Mouse (Mus musculus) lung, postnatal 0 days (tissue): Measurements from ENCODE around the gene Sept3. TPM values are rescaled to one million over a fixed set of nuclear protein-coding genes. Genes with fewer than 3 reads are reported as not detected.

Source experiments
- ATAC-seq: fragments of 200-750 bp; cut with Nextera tagmentation; 2 replicates; pipeline ENCODE4 v1.8.0; 2017; ENCODE audit warnings: moderate library complexity
- DNase-seq: peaks from one replicate; pipeline ENCODE4 v3.0.0-alpha.2; 2016; ENCODE audit warnings: low spot score
- H3K27ac ChIP-seq: fragments of 300-500 bp; sonication (generic); 2 replicates; pipeline ENCODE4 v1.5.1; 2014; ENCODE audit warnings: antibody characterized with exemption, mild to moderate bottlenecking, low read length, mixed read lengths
- H3K27me3 ChIP-seq: fragments of 300-500 bp; sonication (generic); replicated peaks from 2 replicates; pipeline ENCODE4 v1.6.1; 2014; ENCODE audit warnings: low read length, mixed read lengths; ENCODE audit not compliant: insufficient read depth
- H3K36me3 ChIP-seq: fragments of 300-500 bp; sonication (generic); 2 replicates; pipeline ENCODE4 v1.6.1; 2014; ENCODE audit warnings: low read length, mixed read lengths; ENCODE audit not compliant: insufficient read depth
- H3K4me1 ChIP-seq: fragments of 300-500 bp; sonication (generic); 2 replicates; pipeline ENCODE4 v1.6.1; 2014; ENCODE audit warnings: antibody characterized with exemption, low read depth, low read length, mixed read lengths; ENCODE audit not compliant: insufficient read depth
- H3K4me2 ChIP-seq: fragments of 300-500 bp; sonication (generic); replicated peaks from 2 replicates; pipeline ENCODE4 v1.6.1; 2014; ENCODE audit warnings: low read depth, mild to moderate bottlenecking, low read length, moderate library complexity, mixed read lengths
- H3K4me3 ChIP-seq: fragments of 300-500 bp; sonication (generic); 2 replicates; pipeline ENCODE4 v1.5.1; 2014; ENCODE audit warnings: low read depth, low read length
- H3K9ac ChIP-seq: fragments of 300-500 bp; sonication (generic); replicated peaks from 2 replicates; pipeline ENCODE4 v1.6.1; 2014; ENCODE audit warnings: low read depth, mild to moderate bottlenecking
- H3K9me3 ChIP-seq: fragments of 300-500 bp; sonication (generic); 2 replicates; pipeline ENCODE4 v1.6.1; 2016; ENCODE audit warnings: low read length, mixed read lengths
- CTCF ChIP-seq: IDR thresholded peaks from 2 replicates; pipeline ENCODE4 v1.5.1; 2016; ENCODE audit warnings: antibody characterized with exemption, mild to moderate bottlenecking
- EP300 ChIP-seq: IDR thresholded peaks from 2 replicates; pipeline ENCODE4 v1.6.1; 2016; ENCODE audit warnings: antibody characterized with exemption, mild to moderate bottlenecking, control low read depth
- WGBS: fragments of 180-500 bp; shearing (Covaris S2); extraction: QIAGEN DNeasy Blood & Tissue Kit; methylation state at CpG from one replicate; pipeline ENCODE4 v1.1.7; 2014; 5-methylcytosine and 5-hydroxymethylcytosine counted together
- polyA plus RNA-seq: library from polyadenylated mRNA; unstranded; fragments of >200 nt; fragmentation: Nextera tagmentation; extraction: Ambion mirVana; gene quantifications from 2 replicates; pipeline ENCODE4 v1.2.1, GENCODE M21; 2015

Gene Sept3
- polyA plus RNA-seq, 1 experiment from 2014 or later = 0.26 TPM

GRCm38 (mm10) chr15:82343368-82344287 is 68.9 kb downstream of the Sept3 start:
- Histone ChIP-seq H3K9me3 (no peaks in the 10 kb centered on the region), H3K27me3 (no peaks in the 10 kb centered on the region), H3K4me2 (no peak overlapping the region), H3K9ac (no peak overlapping the region), H3K36me3 (peaks cover 8% of the 10 kb centered on the region; the same call in 1 of the 2 replicates), H3K27ac (no peak overlapping the region), H3K4me1 (peaks cover 10% of the 10 kb centered on the region), H3K4me3 (no peak overlapping the region)
- DNase-seq (no peak), ATAC-seq (no peak)
- 85% methylated on average over 27 of the region's 27 CpGs for WGBS
- TF ChIP-seq EP300 (no peak), CTCF (no peak)

Other genes with a start within 250 kb of the Sept3 start
- 14.5 and 17.1 TPM in 2 replicates for gene Desi1, start 241.0 kb upstream of the Sept3 start, polyA plus RNA-seq
- 131 and 139 TPM in 2 replicates for gene Snu13, start 227.3 kb upstream of the Sept3 start, polyA plus RNA-seq
- gene 4930407I10Rik, start 215.7 kb upstream of the Sept3 start, polyA plus RNA-seq = not detected in 2 replicates
- gene Mei1, start 204.9 kb upstream of the Sept3 start, polyA plus RNA-seq = not detected in 2 replicates
- 10.4 and 10.8 TPM in 2 replicates for gene Ccdc134, start 147.0 kb upstream of the Sept3 start, polyA plus RNA-seq
- gene Srebf2, start 127.7 kb upstream of the Sept3 start, polyA plus RNA-seq = 113 and 115 TPM in 2 replicates
- 0.29 and 0.55 TPM in 2 replicates for gene Shisa8, start 62.1 kb upstream of the Sept3 start, polyA plus RNA-seq
- gene Tnfrsf13c, start 50.5 kb upstream of the Sept3 start, polyA plus RNA-seq = 0.07 and 0.49 TPM in 2 replicates
- gene Cenpm, start 30.1 kb upstream of the Sept3 start, polyA plus RNA-seq = 3.9 and 4.3 TPM in 2 replicates
- not detected in 2 replicates for gene 1500009C09Rik, start 22.5 kb upstream of the Sept3 start, polyA plus RNA-seq
- gene Wbp2nl, start 24.1 kb downstream of the Sept3 start, polyA plus RNA-seq = 0.19 TPM in 1 of 2 replicates, not detected in the other
- gene Naga, start 64.0 kb downstream of the Sept3 start, polyA plus RNA-seq = 73.0 and 75.4 TPM in 2 replicates
- 8.4 TPM in 2 replicates for gene Pheta2, start 64.0 kb downstream of the Sept3 start, polyA plus RNA-seq
- gene Smdt1, start 64.1 kb downstream of the Sept3 start, polyA plus RNA-seq = 241 and 276 TPM in 2 replicates
- gene Ndufa6, start 79.4 kb downstream of the Sept3 start, polyA plus RNA-seq = 439 and 454 TPM in 2 replicates
- 13.3 and 14.2 TPM in 2 replicates for gene Cyp2d22, start 105.4 kb downstream of the Sept3 start, polyA plus RNA-seq
- not detected in 2 replicates for gene Cyp2d11, start 119.1 kb downstream of the Sept3 start, polyA plus RNA-seq
- gene Cyp2d10, start 132.3 kb downstream of the Sept3 start, polyA plus RNA-seq = not detected in 2 replicates
- gene Cyp2d9, start 158.5 kb downstream of the Sept3 start, polyA plus RNA-seq = not detected in 2 replicates